Mouse (Mus musculus) bone marrow, adult 2 months (tissue): ENCODE results near the gene Chn2. TPM values are rescaled to one million over a fixed set of nuclear protein-coding genes. Genes with fewer than 3 reads are reported as not detected.
A peak's percentile ranks its signal among the peaks of the same experiment; 100 is the strongest.

Experiments used
- H3K27ac ChIP-seq: fragments of 200-500 bp; 2 replicates; pipeline ENCODE4 v1.5.1; 2012; ENCODE audit warnings: low read depth, mild to moderate bottlenecking, control low read depth, inconsistent platforms, low read length; ENCODE audit not compliant: control insufficient read depth, poor library complexity, insufficient read depth
- H3K4me1 ChIP-seq: fragments of 200-500 bp; 2 replicates; pipeline ENCODE4 v1.6.1; 2011; ENCODE audit warnings: low read length; ENCODE audit not compliant: control insufficient read depth, insufficient read depth
- H3K4me3 ChIP-seq: fragments of 200-500 bp; replicated peaks from 2 replicates; pipeline ENCODE3; 2011; ENCODE audit warnings: mild to moderate bottlenecking, low read depth, low read length, control low read depth; ENCODE audit not compliant: control insufficient read depth
- CTCF ChIP-seq: fragments of 200-500 bp; IDR thresholded peaks from 2 replicates; pipeline ENCODE4 v1.5.1; 2011; ENCODE audit warnings: low read length, control low read depth; ENCODE audit not compliant: control insufficient read depth, insufficient read depth
- POLR2A ChIP-seq: fragments of 200-500 bp; IDR thresholded peaks from 2 replicates; pipeline ENCODE4 v1.6.1; 2011; ENCODE audit warnings: low read depth, mild to moderate bottlenecking, control low read depth, low read length, borderline replicate concordance; ENCODE audit not compliant: control insufficient read depth
- WGBS: fragments of 180-500 bp; shearing (Covaris S2); methylation state at CpG from one replicate; pipeline ENCODE4 v1.1.7; 2018; 5-methylcytosine and 5-hydroxymethylcytosine counted together
- polyA plus RNA-seq: library from polyadenylated mRNA; stranded (reverse); fragments of >200 nt; gene quantifications from 2 replicates; pipeline ENCODE4 v1.2.4, GENCODE M21; 2011; ENCODE audit warnings: low replicate concordance; ENCODE audit not compliant: missing spikeins, insufficient read depth, insufficient read length

Chn2 gene
- polyA plus RNA-seq, 1 experiment, result 7.3 TPM

DNA sequence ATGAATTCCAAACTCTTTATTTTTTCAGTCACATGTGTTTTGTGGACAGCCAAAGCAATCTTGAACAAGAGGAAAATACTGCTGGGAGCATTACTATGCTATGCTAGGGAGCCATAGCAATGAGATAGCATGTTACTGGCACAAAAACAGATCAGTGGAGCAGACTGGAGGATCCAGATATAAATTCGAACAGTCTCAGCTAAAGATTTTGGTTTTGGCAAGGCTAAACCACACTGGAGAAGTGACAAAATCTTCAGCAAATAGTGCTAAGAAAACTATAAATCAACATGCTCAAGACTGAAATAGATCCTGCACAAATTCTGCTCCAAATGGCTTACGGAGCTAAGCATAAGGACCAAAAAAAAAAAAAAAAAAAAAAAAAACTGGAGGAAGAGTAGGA lies 273.7 kb downstream of the Chn2 start:
- no peak overlapping the region for H3K27ac ChIP-seq
- no peak overlapping the region for H3K4me3 ChIP-seq
- TF ChIP-seq CTCF (no peak), POLR2A (no peak)
- H3K4me1 ChIP-seq, result no peaks in the 10 kb centered on the region
- WGBS, result 58% methylated on average over 2 of the region's 2 CpGs

DNA sequence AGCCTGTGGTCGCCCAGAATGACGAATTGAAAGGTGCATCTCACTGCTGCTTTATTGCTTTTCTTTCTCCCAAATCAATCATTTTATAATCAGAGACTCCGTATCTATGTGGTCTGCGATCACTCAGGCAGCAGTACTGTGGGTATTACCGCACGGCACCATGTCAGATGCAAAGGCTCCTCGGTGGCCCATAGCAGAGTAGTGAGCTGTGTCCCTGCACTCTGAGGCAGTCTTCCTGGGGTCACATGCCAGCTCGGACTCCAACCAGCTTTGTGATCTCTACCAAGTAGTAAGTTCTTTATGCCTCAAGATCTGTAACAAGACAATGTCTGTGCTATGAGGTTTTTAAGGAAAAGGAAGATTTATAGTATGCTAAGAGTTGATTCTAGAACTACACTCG lies 279.3 kb downstream of the Chn2 start:
- Histone ChIP-seq H3K27ac (no peak overlapping the region), H3K4me3 (no peak overlapping the region), H3K4me1 (no peaks in the 10 kb centered on the region)
- TF ChIP-seq CTCF (no peak), POLR2A (no peak)
- WGBS, result 81% methylated on average over 9 of the region's 9 CpGs

DNA sequence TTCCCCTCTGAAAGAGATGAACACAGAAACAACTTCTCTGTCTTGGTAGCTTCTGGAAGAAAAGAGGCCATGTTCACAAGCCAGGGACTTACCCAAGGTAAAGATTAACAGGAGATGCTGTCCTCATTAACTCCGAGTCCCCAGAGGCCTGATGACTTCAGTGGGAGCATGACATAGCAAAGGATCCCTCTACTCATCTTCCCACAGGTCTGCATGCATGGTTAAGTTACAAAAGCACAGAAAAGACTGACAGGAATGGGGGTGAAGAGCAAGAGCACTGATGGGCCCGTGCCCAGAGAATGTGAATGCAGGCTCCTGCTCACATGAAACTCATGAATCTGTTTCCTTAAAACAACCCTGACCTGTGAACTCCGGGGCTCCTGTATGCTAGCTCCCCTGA lies 279.8 kb downstream of the Chn2 start:
- 70% methylated on average over 3 of the region's 3 CpGs for WGBS

DNA sequence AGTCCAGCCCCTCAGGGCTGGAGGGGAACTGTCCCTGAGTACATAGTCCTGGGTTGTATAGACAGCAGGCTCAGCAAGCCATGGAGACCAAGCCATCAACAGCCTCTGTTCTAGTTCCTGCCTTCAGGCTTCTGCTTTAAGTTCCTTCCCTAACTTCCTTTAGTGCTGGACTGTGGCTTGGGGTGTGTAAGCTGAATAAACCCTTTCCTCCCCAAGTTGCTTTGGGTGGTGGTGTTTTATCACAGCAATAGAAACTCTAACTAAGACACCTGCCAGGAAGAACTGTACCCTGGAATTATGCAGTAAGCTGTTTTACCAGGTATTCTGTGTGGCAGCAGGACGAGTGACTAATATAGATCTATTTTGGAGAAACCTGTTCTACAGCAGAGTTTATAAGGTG lies 280.9 kb downstream of the Chn2 start:
- TF ChIP-seq CTCF (no peak), POLR2A (no peak)
- Histone ChIP-seq H3K27ac (no peak overlapping the region), H3K4me1 (no peaks in the 10 kb centered on the region), H3K4me3 (no peak overlapping the region)
- 71% methylated on average over 1 of the region's 1 CpGs for WGBS

More for the DNA sequence above, 279.8 kb downstream of the Chn2 start:
- Histone ChIP-seq H3K4me1 (no peaks in the 10 kb centered on the region), H3K27ac (no peak overlapping the region), H3K4me3 (no peak overlapping the region)
- no peak for TF ChIP-seq POLR2A
- no peak for TF ChIP-seq CTCF

DNA sequence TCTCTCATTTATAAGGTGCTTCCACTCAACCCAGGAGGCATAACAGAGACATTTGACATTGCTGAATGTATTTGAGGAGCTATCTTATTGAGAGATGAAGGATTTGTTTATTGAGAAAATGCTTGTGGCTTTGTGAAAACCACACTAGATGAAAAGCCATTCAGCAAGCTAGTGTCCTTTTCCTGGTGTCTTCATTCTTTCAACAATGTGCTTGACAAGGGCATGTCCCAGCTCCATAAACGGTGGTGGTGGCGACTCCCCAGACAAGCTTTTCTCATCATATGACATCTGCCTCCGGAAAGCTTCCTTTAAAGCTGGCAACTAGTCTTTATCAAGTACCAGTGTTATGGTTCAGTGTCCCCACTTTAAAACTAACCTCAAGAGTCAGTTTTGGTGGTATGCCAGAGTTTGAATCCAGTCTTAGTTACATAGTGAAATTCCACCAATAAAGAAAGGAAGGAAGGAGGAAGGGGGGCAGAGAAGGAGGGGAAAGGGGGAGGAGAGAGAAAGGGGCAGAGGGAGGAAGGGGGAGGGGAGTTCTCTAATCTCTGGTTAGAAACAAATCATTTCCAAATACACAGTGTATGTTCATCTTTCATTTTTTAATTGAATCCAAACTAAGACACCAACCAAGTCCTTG lies 286.0 kb downstream of the Chn2 start, which contains the start of gene Prr15:
Gene Prr15, plus strand, starts transcription at position 590 of the 640 bp plus-strand sequence.
- Histone ChIP-seq H3K27ac (no peak within 1 kb of the TSS), H3K4me3 (no peak within 1 kb of the TSS), H3K4me1 (no peaks in the 10 kb centered on the region)
- TF ChIP-seq CTCF (no peak), POLR2A (no peak)
- WGBS, result 41% methylated on average over 3 of the region's 3 CpGs

DNA sequence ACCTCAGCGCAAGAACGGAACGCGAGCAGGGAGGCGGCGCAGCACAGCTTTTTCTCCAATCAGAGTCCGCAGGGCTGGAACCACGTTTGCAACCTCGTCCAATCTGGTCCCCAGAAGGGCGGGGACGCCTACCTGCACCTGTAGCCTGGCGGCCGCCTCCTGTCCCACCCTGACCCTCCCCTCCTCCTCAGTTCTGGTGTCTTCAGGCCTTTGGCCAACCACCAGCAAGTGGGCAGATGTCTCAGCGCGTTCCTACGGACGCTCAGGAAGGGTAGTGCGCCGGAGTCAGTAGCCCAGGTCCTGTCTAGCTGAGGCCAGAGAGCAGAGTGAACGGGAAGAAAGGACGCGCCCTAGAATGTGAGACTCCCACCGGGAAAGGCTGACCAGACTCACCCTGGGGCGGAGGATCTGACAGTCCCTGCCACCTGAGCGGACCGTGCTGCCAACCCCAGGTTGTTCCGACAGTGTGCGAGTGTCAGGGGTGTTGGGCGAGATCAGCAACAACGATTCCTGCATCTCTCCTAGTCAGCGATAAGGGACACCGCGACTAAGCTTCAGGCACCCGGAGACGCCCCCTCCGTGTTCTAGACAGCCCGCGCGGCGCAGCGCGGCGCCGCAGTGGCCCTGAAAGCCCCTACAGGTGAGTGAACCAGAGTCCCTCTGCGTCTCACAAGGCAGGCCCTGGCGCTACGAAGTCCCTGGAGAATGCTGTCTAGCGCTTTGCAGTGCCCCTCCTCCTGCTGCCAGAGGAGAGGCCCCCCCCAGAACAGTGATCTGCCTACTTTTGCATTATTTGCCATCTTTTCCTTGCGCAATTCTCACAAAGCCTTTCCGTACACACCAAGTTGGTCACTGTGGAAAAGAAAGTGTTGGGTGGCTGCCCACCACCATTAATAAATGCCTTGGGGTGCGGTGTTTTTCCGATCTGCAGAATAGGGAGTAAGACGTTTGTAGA lies 287.6 kb downstream of the Chn2 start:
- no peak for TF ChIP-seq POLR2A
- TF ChIP-seq CTCF, result no peak

DNA sequence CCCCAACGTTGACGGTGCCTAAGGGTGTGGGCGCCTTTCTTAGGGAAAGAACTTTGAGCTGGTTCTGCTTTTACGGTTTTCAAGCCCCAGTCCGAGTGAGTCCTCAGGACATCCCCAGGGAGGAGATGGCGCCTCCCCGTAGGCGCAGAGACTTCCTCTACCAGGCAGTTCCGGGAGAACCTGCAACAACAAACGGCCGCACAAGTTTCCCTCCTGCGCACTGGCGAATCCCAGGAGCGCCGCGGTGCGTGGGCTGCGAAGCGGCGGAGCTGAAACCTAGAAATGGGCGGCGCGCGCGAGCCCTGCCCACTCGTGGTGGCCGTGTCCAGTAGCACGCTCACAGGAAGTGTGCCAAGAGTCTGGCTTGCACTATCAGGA lies 288.3 kb downstream of the Chn2 start:
- peak overlapping the region; percentile 47 for H3K4me3 ChIP-seq
- no peaks in the 10 kb centered on the region for H3K4me1 ChIP-seq
- TF ChIP-seq CTCF (no peak), POLR2A (no peak)
- H3K27ac ChIP-seq, result no peak overlapping the region
- WGBS, result under 1% methylated on average over 28 of the region's 28 CpGs

More for the DNA sequence above, 287.6 kb downstream of the Chn2 start:
- whole genome bisulfite sequencing, result under 1% methylated on average over 53 of the region's 53 CpGs
- H3K4me3 ChIP-seq, result peak overlapping the region; percentile 52
- H3K27ac ChIP-seq, result no peak overlapping the region; the same call in 1 of the 2 replicates
- H3K4me1 ChIP-seq, result no peaks in the 10 kb centered on the region

DNA sequence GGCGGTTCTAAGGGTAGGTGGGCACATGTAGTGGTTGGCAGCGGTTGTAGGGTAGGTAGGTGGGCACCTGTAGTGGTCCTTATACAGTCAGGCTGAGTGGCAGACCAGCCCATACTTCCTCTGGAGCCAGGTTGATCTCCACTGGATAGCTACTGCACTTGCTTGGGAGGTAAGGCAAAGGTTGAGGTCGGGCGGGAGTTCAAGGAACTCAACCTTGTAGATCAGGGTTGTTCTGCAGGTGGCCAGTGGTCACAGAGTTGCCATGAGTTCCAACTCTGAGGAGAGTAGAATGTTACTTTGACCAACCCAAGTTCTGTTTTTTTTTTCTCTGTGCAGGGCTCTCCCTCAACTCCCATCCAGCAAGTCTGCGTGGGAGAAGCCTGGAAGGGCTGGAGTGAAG lies 289.4 kb downstream of the Chn2 start:
- TF ChIP-seq POLR2A (no peak), CTCF (no peak)

More for the DNA sequence above, 289.4 kb downstream of the Chn2 start:
- Histone ChIP-seq H3K4me3 (no peak overlapping the region), H3K4me1 (no peaks in the 10 kb centered on the region), H3K27ac (no peak overlapping the region)
- 82% methylated on average over 5 of the region's 5 CpGs for WGBS
